Mouse (Mus musculus) liver, embryonic 14.5 days (tissue): Measurements from ENCODE around the gene Aldh2. TPM values are rescaled to one million over a fixed set of nuclear protein-coding genes. Genes with fewer than 3 reads are reported as not detected.

Experiments
- ATAC-seq: fragments of 200-750 bp; cut with Nextera tagmentation; 2 replicates; pipeline ENCODE4 v1.8.0; 2017; ENCODE audit warnings: moderate number of reproducible peaks, mild to moderate bottlenecking, moderate library complexity; ENCODE audit not compliant: insufficient read depth
- DNase-seq, 3 experiments: peaks; one replicate each; pipeline ENCODE4 v3.0.0-alpha.2; 2012 to 2013; ENCODE audit warnings: low read depth in 3 of 3, low spot score in 3 of 3
- H3K27ac ChIP-seq: fragments of 300-500 bp; sonication (generic); 2 replicates; pipeline ENCODE4 v1.5.1; 2014; ENCODE audit warnings: moderate library complexity, mild to moderate bottlenecking, control low read depth, inconsistent platforms
- H3K27me3 ChIP-seq: fragments of 300-500 bp; sonication (generic); 2 replicates; pipeline ENCODE4 v1.6.1; 2014; ENCODE audit warnings: mild to moderate bottlenecking, low read length, moderate library complexity; ENCODE audit not compliant: control insufficient read depth, insufficient read depth
- H3K36me3 ChIP-seq: fragments of 300-500 bp; sonication (generic); replicated peaks from 2 replicates; pipeline ENCODE4 v1.6.1; 2014; ENCODE audit warnings: low read depth; ENCODE audit not compliant: control insufficient read depth, insufficient read depth
- H3K4me1 ChIP-seq, 2 experiments: fragments of 200-500 bp in 1 of 2; fragments of 300-500 bp in 1 of 2; sonication (generic) in 1 of 2; replicated peaks; 2 replicates each; pipeline ENCODE4 v1.6.1; 2012 to 2014; ENCODE audit warnings: antibody characterized with exemption in 1 of 2, inconsistent platforms in 1 of 2, low read length in 1 of 2; ENCODE audit not compliant: control insufficient read depth in 2 of 2, insufficient read depth in 2 of 2
- H3K4me2 ChIP-seq: fragments of 300-500 bp; sonication (generic); 2 replicates; pipeline ENCODE4 v1.6.1; 2014; ENCODE audit warnings: low read depth, mild to moderate bottlenecking, control low read depth, moderate library complexity
- H3K4me3 ChIP-seq, 2 experiments: fragments of 200-500 bp in 1 of 2; fragments of 300-500 bp in 1 of 2; sonication (generic) in 1 of 2; 2 replicates each; pipeline ENCODE4 v1.5.1; 2012 to 2014; ENCODE audit warnings: low read depth in 2 of 2, low read length in 2 of 2, mild to moderate bottlenecking in 2 of 2, control low read depth in 1 of 2, inconsistent platforms in 1 of 2, moderate library complexity in 1 of 2; ENCODE audit not compliant: insufficient read depth in 1 of 2
- H3K9ac ChIP-seq: fragments of 300-500 bp; sonication (generic); replicated peaks from 2 replicates; pipeline ENCODE4 v1.6.1; 2014; ENCODE audit warnings: mild to moderate bottlenecking, control low read depth, moderate library complexity
- H3K9me3 ChIP-seq: fragments of 300-500 bp; sonication (generic); 2 replicates; pipeline ENCODE4 v1.6.1; 2016; ENCODE audit warnings: low read length, mixed read lengths; ENCODE audit not compliant: control insufficient read depth
- CTCF ChIP-seq: IDR thresholded peaks from 2 replicates; pipeline ENCODE4 v1.5.1; 2016; ENCODE audit warnings: antibody characterized with exemption, low read depth, control low read depth
- EP300 ChIP-seq: IDR thresholded peaks from 2 replicates; pipeline ENCODE4 v1.6.1; 2016; ENCODE audit warnings: antibody characterized with exemption, low read depth
- WGBS: fragments of 180-500 bp; shearing (Covaris S2); extraction: QIAGEN DNeasy Blood & Tissue Kit; methylation state at CpG from one replicate; pipeline ENCODE4 v1.1.7; 2014; ENCODE audit not compliant: insufficient replicate concordance; 5-methylcytosine and 5-hydroxymethylcytosine counted together
- polyA plus RNA-seq, 2 experiments: library from polyadenylated mRNA; depleted of rRNA in 1 of 2; stranded (reverse) in 1 of 2; unstranded in 1 of 2; fragments of >200 nt; fragmentation: Nextera tagmentation in 1 of 2; extraction: Ambion mirVana in 1 of 2; gene quantifications; 2 replicates each; pipeline versions ENCODE4 v1.2.1 to v1.2.3; 2012 to 2014

Aldh2 gene
- polyA plus RNA-seq, 2 experiments = 48.1 to 157 TPM

GRCm38 (mm10) chr5:121547084-121547483 lies 46.5 kb downstream of the Aldh2 start:
- H3K4me3 ChIP-seq = peak overlapping the region; percentile 22 to 97; a peak in 2 of 4 replicates
- DNase-seq = peak in 2 of 3 experiments; percentile 38 to 52

GRCm38 (mm10) chr5:121546530-121546895 lies 47.1 kb downstream of the Aldh2 start:
- Histone ChIP-seq H3K27ac (peak overlapping the region; percentile 72), H3K9me3 (no peaks in the 10 kb centered on the region), H3K9ac (peak overlapping the region; percentile 97), H3K4me1 (peaks cover 22 to 25% of the 10 kb centered on the region in 2 experiments), H3K4me2 (peak overlapping the region; percentile 80), H3K27me3 (no peaks in the 10 kb centered on the region), H3K36me3 (no peaks in the 10 kb centered on the region), H3K4me3 (peak overlapping the region; percentile 78 to 97)
- DNase-seq (peak; percentile 53 to 62 (median 55)), ATAC-seq (peak; percentile 22; the same call in 1 of the 2 replicates)
- TF ChIP-seq EP300 (no peak), CTCF (peak; percentile 77)
- WGBS = 12% methylated on average over 6 of the region's 6 CpGs

More at GRCm38 (mm10) chr5:121547084-121547483, 46.5 kb downstream of the Aldh2 start:
- peak; percentile 34 for ATAC-seq
- Histone ChIP-seq H3K27me3 (no peaks in the 10 kb centered on the region), H3K27ac (peak overlapping the region; percentile 72), H3K9ac (peak overlapping the region; percentile 97), H3K4me2 (peak overlapping the region; percentile 80), H3K4me1 (peaks cover 22 to 25% of the 10 kb centered on the region in 2 experiments), H3K36me3 (no peaks in the 10 kb centered on the region), H3K9me3 (no peaks in the 10 kb centered on the region)
- TF ChIP-seq CTCF = no peak
- peak; percentile 44; the same call in 1 of the 2 replicates for TF ChIP-seq EP300
- 50% methylated on average over 3 of the region's 3 CpGs for WGBS

GRCm38 (mm10) chr5:121545793-121546529 lies 47.7 kb downstream of the Aldh2 start, which contains the start of gene Mapkapk5:
Gene Mapkapk5 (minus strand): TSS chr5:121545905.
- H3K27me3 ChIP-seq = no peaks in the 10 kb centered on the region
- H3K36me3 ChIP-seq = no peaks in the 10 kb centered on the region
- peak within 1 kb of the TSS; percentile 72 for H3K27ac ChIP-seq
- TF ChIP-seq CTCF (no peak), EP300 (no peak)
- DNase-seq (peak; percentile 89 to 91 (median 91)), ATAC-seq (peak; percentile 94)
- H3K9me3 ChIP-seq = no peaks in the 10 kb centered on the region
- H3K9ac ChIP-seq = peak within 1 kb of the TSS; percentile 97
- H3K4me1 ChIP-seq = peaks cover 22 to 25% of the 10 kb centered on the region in 2 experiments
- H3K4me3 ChIP-seq = peak within 1 kb of the TSS; percentile 79 to 97
- WGBS = 2% methylated on average over 55 of the region's 55 CpGs
- H3K4me2 ChIP-seq = peak within 1 kb of the TSS; percentile 80

- Histone ChIP-seq H3K4me3 (peak within 1 kb of the TSS; percentile 79 to 97), H3K27ac (peak within 1 kb of the TSS; percentile 72), H3K27me3 (no peaks in the 10 kb centered on the region), H3K4me1 (peaks cover 22 to 25% of the 10 kb centered on the region in 2 experiments), H3K36me3 (no peaks in the 10 kb centered on the region), H3K4me2 (peak within 1 kb of the TSS; percentile 80), H3K9ac (peak within 1 kb of the TSS; percentile 97), H3K9me3 (no peaks in the 10 kb centered on the region)
- no peak for TF ChIP-seq CTCF
- no peak for TF ChIP-seq EP300
- under 1% methylated on average over 54 of the region's 97 CpGs for WGBS
- DNase-seq (peak in 1 of 3 experiments; percentile 40), ATAC-seq (peak; percentile 75)
Observed at GRCm38 (mm10) chr5:121544910-121545792, 48.5 kb downstream of the Aldh2 start, which contains the start of the genes Adam1a and Gm42878. Gene Adam1a (minus strand): TSS chr5:121545482. Gene Gm42878 (minus strand): TSS chr5:121545482.
